Mouse (Mus musculus) MEL (cell line): Measurements from ENCODE around the gene Srsf7. TPM values are rescaled to one million over a fixed set of nuclear protein-coding genes. Genes with fewer than 3 reads are reported as not detected.
A peak's percentile ranks its signal among the peaks of the same experiment; 100 is the strongest.

Experiments used
- DNase-seq: peaks from one replicate; pipeline ENCODE4 v3.0.0; 2011; ENCODE audit warnings: low read depth, low spot score
- H3K27ac ChIP-seq: 2 replicates; pipeline ENCODE4 v1.5.1; 2012; ENCODE audit warnings: low read depth, mild to moderate bottlenecking, control low read depth, low read length, moderate library complexity; ENCODE audit not compliant: control insufficient read depth
- H3K27me3 ChIP-seq, 2 experiments: fragments of 150-350 bp in 1 of 2; sonication (generic) in 1 of 2; 2 replicates each; pipeline ENCODE4 v1.6.1; 2012; ENCODE audit warnings: low read length in 2 of 2, mild to moderate bottlenecking in 2 of 2, improper control_type of control experiment in 1 of 2, moderate library complexity in 1 of 2; ENCODE audit not compliant: insufficient read depth in 2 of 2, control insufficient read depth in 1 of 2
- H3K36me3 ChIP-seq, 2 experiments: 2 replicates each; pipeline ENCODE4 v1.6.1; 2012 to 2014; ENCODE audit warnings: low read length in 2 of 2, improper control_type of control experiment in 1 of 2, inconsistent platforms in 1 of 2, mild to moderate bottlenecking in 1 of 2; ENCODE audit not compliant: insufficient read depth in 2 of 2, control insufficient read depth in 1 of 2
- H3K4me1 ChIP-seq, 2 experiments: fragments of 150-350 bp in 1 of 2; sonication (generic) in 1 of 2; 2 replicates each; pipeline ENCODE4 v1.6.1; 2012; ENCODE audit warnings: low read length in 2 of 2, improper control_type of control experiment in 1 of 2, mild to moderate bottlenecking in 1 of 2; ENCODE audit not compliant: insufficient read depth in 2 of 2, control insufficient read depth in 1 of 2
- H3K4me3 ChIP-seq, 2 experiments: fragments of 150-350 bp in 1 of 2; sonication (generic) in 1 of 2; 2 replicates each; pipeline ENCODE4 v1.5.1; 2012; ENCODE audit warnings: low read depth in 2 of 2, low read length in 2 of 2, mild to moderate bottlenecking in 2 of 2, moderate library complexity in 2 of 2, control low read depth in 1 of 2, improper control_type of control experiment in 1 of 2; ENCODE audit not compliant: control insufficient read depth in 1 of 2, insufficient read depth in 1 of 2
- H3K79me2 ChIP-seq: 2 replicates; pipeline ENCODE4 v1.6.1; 2012; ENCODE audit warnings: mild to moderate bottlenecking, low read length, moderate library complexity; ENCODE audit not compliant: control insufficient read depth, poor library complexity, insufficient read depth
- H3K9ac ChIP-seq: 2 replicates; pipeline ENCODE4 v1.6.1; 2012; ENCODE audit warnings: low read depth, mild to moderate bottlenecking, control low read depth, low read length, moderate library complexity; ENCODE audit not compliant: control insufficient read depth, poor library complexity, severe bottlenecking
- H3K9me3 ChIP-seq: fragments of 150-350 bp; sonication (generic); replicated peaks from 2 replicates; pipeline ENCODE4 v1.6.1; 2012; ENCODE audit warnings: mild to moderate bottlenecking, low read length, improper control_type of control experiment, moderate library complexity; ENCODE audit not compliant: insufficient read depth
- BHLHE40 ChIP-seq: IDR thresholded peaks from 2 replicates; pipeline ENCODE4 v1.6.1; 2012; ENCODE audit warnings: low read depth, mild to moderate bottlenecking, inconsistent platforms, low read length, improper control_type of control experiment, borderline replicate concordance
- CHD1 ChIP-seq: IDR thresholded peaks from 2 replicates; pipeline ENCODE4 v1.6.1; 2012; ENCODE audit warnings: low read depth, mild to moderate bottlenecking, inconsistent platforms, low read length, improper control_type of control experiment
- EP300 ChIP-seq, 2 experiments: IDR thresholded peaks; 2 replicates each; pipeline ENCODE4 v1.6.1; 2011; ENCODE audit warnings: improper control_type of control experiment in 2 of 2, low read length in 2 of 2, low read depth in 1 of 2, mild to moderate bottlenecking in 1 of 2
- GABPA ChIP-seq: IDR thresholded peaks from 2 replicates; pipeline ENCODE4 v1.6.1; 2012; ENCODE audit warnings: low read depth, mild to moderate bottlenecking, inconsistent platforms, low read length, improper control_type of control experiment, moderate library complexity
- GATA1 ChIP-seq: IDR thresholded peaks from 2 replicates; pipeline ENCODE4 v1.6.1; 2011; ENCODE audit warnings: low read depth, low read length, improper control_type of control experiment
- MAFK ChIP-seq: IDR thresholded peaks from 2 replicates; pipeline ENCODE4 v1.6.1; 2011; ENCODE audit warnings: low read depth, mild to moderate bottlenecking, low read length, improper control_type of control experiment, borderline replicate concordance
- MEF2A ChIP-seq: IDR thresholded peaks from 2 replicates; pipeline ENCODE4 v1.6.1; 2014; ENCODE audit warnings: low read depth, mild to moderate bottlenecking, inconsistent platforms, low read length, improper control_type of control experiment; ENCODE audit not compliant: poor library complexity, insufficient replicate concordance, severe bottlenecking; ENCODE audit errors: extremely low read depth
- NELFE ChIP-seq: IDR thresholded peaks from 2 replicates; pipeline ENCODE4 v1.6.1; 2011; ENCODE audit warnings: low read depth, low read length, improper control_type of control experiment
- POLR2AphosphoS2 ChIP-seq: IDR thresholded peaks from 2 replicates; pipeline ENCODE4 v1.6.1; 2011; ENCODE audit warnings: low read length, improper control_type of control experiment
- POLR2AphosphoS5 ChIP-seq: IDR thresholded peaks from 2 replicates; pipeline ENCODE4 v1.6.1; 2012; ENCODE audit warnings: low read depth, borderline replicate concordance, mild to moderate bottlenecking, inconsistent platforms, low read length, moderate library complexity, mixed read lengths
- RCOR1 ChIP-seq: IDR thresholded peaks from 2 replicates; pipeline ENCODE4 v1.6.1; 2012; ENCODE audit warnings: low read depth, mild to moderate bottlenecking, inconsistent platforms, low read length, improper control_type of control experiment
- SMC3 ChIP-seq: IDR thresholded peaks from 2 replicates; pipeline ENCODE4 v1.6.1; 2011; ENCODE audit warnings: low read depth, low read length, improper control_type of control experiment
- TAL1 ChIP-seq: IDR thresholded peaks from 2 replicates; pipeline ENCODE4 v1.6.1; 2012; ENCODE audit warnings: mild to moderate bottlenecking, inconsistent platforms, low read length, moderate library complexity, mixed read lengths
- TBP ChIP-seq: IDR thresholded peaks from 2 replicates; pipeline ENCODE4 v1.8.0; 2011; ENCODE audit warnings: low read depth, low read length, improper control_type of control experiment
- USF2 ChIP-seq, 2 experiments: IDR thresholded peaks; 2 replicates each; pipeline ENCODE4 v1.6.1; 2011 to 2012; ENCODE audit warnings: improper control_type of control experiment in 2 of 2, low read length in 2 of 2, borderline replicate concordance in 1 of 2, inconsistent platforms in 1 of 2, low read depth in 1 of 2, mild to moderate bottlenecking in 1 of 2; ENCODE audit not compliant: insufficient read depth in 1 of 2
- polyA plus RNA-seq, 2 experiments: library from polyadenylated mRNA; stranded (reverse) in 1 of 2; unstranded in 1 of 2; fragments of >175 nt in 1 of 2; fragments of >200 nt in 1 of 2; gene quantifications; 2 replicates each; pipeline versions ENCODE4 v1.2.1 to v1.2.4; 2012; ENCODE audit warnings: low replicate concordance in 2 of 2, low read depth in 1 of 2; ENCODE audit not compliant: insufficient read length in 2 of 2, insufficient read depth in 1 of 2, missing spikeins in 1 of 2
- total RNA-seq: library from RNA; depleted of rRNA; stranded (reverse); fragments of 300-350 nt; gene quantifications from 2 replicates; pipeline ENCODE4 v1.2.3, GENCODE M21; 2012

The Srsf7 gene
- total and polyA plus RNA-seq, 3 experiments, result 399 to 425 TPM; not detected in 1

GRCm38 (mm10) chr17:80224326-80225116 is 17.4 kb upstream of the Srsf7 start, which contains the start of gene Gemin6 (continued):
- TF ChIP-seq RCOR1, result peak; percentile 76
- TF ChIP-seq GABPA, result no peak
- TF ChIP-seq GATA1, result 0 out of 2 replicates have a peak, but pooled peaks have one; percentile 25
- no peak for TF ChIP-seq MEF2A
- TF ChIP-seq NELFE, result peak; percentile 96
- peak; percentile 80 for TF ChIP-seq TBP
- no peak for TF ChIP-seq BHLHE40

GRCm38 (mm10) chr17:80223829-80224228 is 16.7 kb upstream of the Srsf7 start:
- TF ChIP-seq USF2 (IDR thresholded peaks at IDR 0.05; ENCODE audit: borderline replicate concordance in 1 of 2, insufficient read depth in 1 of 2, low read depth in 1 of 2, low read length in 2 of 2), result no peak
- no peak for TF ChIP-seq TAL1
- TF ChIP-seq MEF2A, result no peak
- TF ChIP-seq GATA1, result no peak
- no peak for TF ChIP-seq POLR2AphosphoS2
- TF ChIP-seq POLR2AphosphoS5, result no peak
- no peak for TF ChIP-seq NELFE
- TF ChIP-seq SMC3, result no peak
- no peak for TF ChIP-seq MAFK
- no peak for TF ChIP-seq GABPA
- no peak for TF ChIP-seq EP300 (IDR thresholded peaks at IDR 0.05; ENCODE audit: low read depth in 1 of 2, low read length in 2 of 2)
- no peak for TF ChIP-seq CHD1

More at GRCm38 (mm10) chr17:80223829-80224228, 16.7 kb upstream of the Srsf7 start:
- Histone ChIP-seq H3K36me3 (peaks cover 0 to 24% of the 10 kb centered on the region in 2 experiments; a peak in 2 of 4 replicates), H3K4me3 (peak overlapping the region; percentile 73 to 80), H3K9me3 (no peaks in the 10 kb centered on the region), H3K4me1 (peaks cover 9 to 20% of the 10 kb centered on the region in 2 experiments), H3K27me3 (no peaks in the 10 kb centered on the region), H3K27ac (peak overlapping the region; percentile 97), H3K9ac (peak overlapping the region; percentile 71), H3K79me2 (no peaks in the 10 kb centered on the region)
- DNase-seq, result no peak
